Comparison of ENCODE assay signal across 16 mouse cellular contexts in genomic region chr6:32444393-32444792, GRCm38 (mm10).
DNase-seq lines count a peak whose midpoint lies in the region; ATAC-seq and TF ChIP-seq lines count a peak whose summit lies in the region.
"Had no signal": no experiment of that assay in that cellular context is flagged by ENCODE, and none has a peak within 500 bp of the region (broad histone marks: within the 10 kb centered on the region; RNA-seq: fewer than 3 reads in every experiment).

No protein-coding gene starts in this region.

- no peak for TF ChIP-seq CTCF in layer of hippocampus, adult 2 months (conservative IDR thresholded peaks at IDR 0.05)
- no peak for TF ChIP-seq CTCF in cerebellum, adult 2 months (IDR thresholded peaks at IDR 0.05; ENCODE audit: borderline replicate concordance, insufficient read depth, low read depth, low read length)

- H3K36me3 ChIP-seq in embryonic facial prominence, embryonic 11.5 days (replicated peaks; ENCODE audit: control insufficient read depth, insufficient read depth, low read depth, low read length), result no peaks in the 10 kb centered on the region
- H3K36me3 ChIP-seq in midbrain, embryonic 16.5 days (ENCODE audit: control insufficient read depth, insufficient read depth, low read length), result no peaks in the 10 kb centered on the region

- H3K4me3 ChIP-seq in layer of hippocampus, adult 2 months, result no peak overlapping the region
- H3K4me3 ChIP-seq in embryonic facial prominence, embryonic 11.5 days (ENCODE audit: low read depth, low read length), result no peak overlapping the region
- no peak overlapping the region for H3K4me3 ChIP-seq in midbrain, embryonic 16.5 days (ENCODE audit: low read depth, low read length)
- no peak overlapping the region for H3K4me3 ChIP-seq in cerebellum, adult 2 months (replicated peaks; ENCODE audit: insufficient read depth, low read depth, low read length)
- H3K4me3 ChIP-seq: gastrocnemius, adult 2 months had no signal

- H3K27me3 ChIP-seq in embryonic facial prominence, embryonic 11.5 days (ENCODE audit: control insufficient read depth, insufficient read depth, low read length), result no peaks in the 10 kb centered on the region
- H3K27me3 ChIP-seq in midbrain, embryonic 16.5 days (ENCODE audit: control insufficient read depth, insufficient read depth, low read depth, low read length), result no peaks in the 10 kb centered on the region
- no peaks in the 10 kb centered on the region for H3K27me3 ChIP-seq in cerebellum, adult 2 months (ENCODE audit: control insufficient read depth, insufficient read depth, low read length)

- peak overlapping the region; percentile 84 for H3K27ac ChIP-seq in layer of hippocampus, adult 2 months
- no peak overlapping the region for H3K27ac ChIP-seq in embryonic facial prominence, embryonic 11.5 days (replicated peaks; ENCODE audit: low read depth, low read length)
- no peak overlapping the region for H3K27ac ChIP-seq in midbrain, embryonic 16.5 days (ENCODE audit: low read length)
- no peak overlapping the region for H3K27ac ChIP-seq in cerebellum, adult 2 months (ENCODE audit: insufficient read depth, low read length)
- H3K27ac ChIP-seq: gastrocnemius, adult 2 months had no signal

- intact Hi-C loops in heart, postnatal 25 days (cut with DNase I), result no loop called here

- TF ChIP-seq POLR2A in cerebellum, adult 2 months (IDR thresholded peaks at IDR 0.05; ENCODE audit: borderline replicate concordance, insufficient read depth, low read length), result no peak

- no peaks in the 10 kb centered on the region for H3K9me3 ChIP-seq in embryonic facial prominence, embryonic 11.5 days (replicated peaks; ENCODE audit: control insufficient read depth, low read length)
- H3K9me3 ChIP-seq in midbrain, embryonic 16.5 days (replicated peaks; ENCODE audit: control insufficient read depth, low read length, poor library complexity, severe bottlenecking), result no peaks in the 10 kb centered on the region

- no peak overlapping the region for H3K4me2 ChIP-seq in embryonic facial prominence, embryonic 11.5 days (ENCODE audit: low read depth, low read length)
- H3K4me2 ChIP-seq in midbrain, embryonic 16.5 days (ENCODE audit: low read length), result no peak overlapping the region

- H3K9ac ChIP-seq in embryonic facial prominence, embryonic 11.5 days (replicated peaks; ENCODE audit: low read length), result no peak overlapping the region
- no peak overlapping the region for H3K9ac ChIP-seq in midbrain, embryonic 16.5 days (ENCODE audit: low read depth, low read length)

- DNase-seq in layer of hippocampus, adult 2 months (ENCODE audit: low spot score in 2 of 2), result no peak
- DNase-seq in layer of hippocampus, adult 11-12 months (ENCODE audit: low spot score), result no peak
- DNase-seq in brain, embryonic 18.5 days (ENCODE audit: low read depth, low spot score), result peak; percentile 20
- DNase-seq in embryonic facial prominence, embryonic 11.5 days (ENCODE audit: low spot score), result peak; percentile 62
- DNase-seq in heart, postnatal 25 days (ENCODE audit: low spot score), result no peak
- DNase-seq in cerebellum, adult 2 months, result no peak
- DNase-seq: adrenal gland, postnatal 36 days; gastrocnemius, adult 2 months; heart, adult 18-20 months; liver; lung, adult 18-20 months; lung, postnatal 4 days; thymus, adult 2 months had no signal

- ATAC-seq in embryonic facial prominence, embryonic 11.5 days (replicated peaks; ENCODE audit: insufficient number of reproducible peaks, low FRiP score, low TSS enrichment, low read depth), result no peak
- peak; percentile 80 for ATAC-seq in midbrain, embryonic 16.5 days
- ATAC-seq: CD4-positive, CD25-positive, alpha-beta regulatory T cell, adult 4 months; inflammation-experienced regulatory T-cells, adult 6 months had no signal

- no peaks in the 10 kb centered on the region; the same call in 1 of the 2 replicates for H3K4me1 ChIP-seq in embryonic facial prominence, embryonic 11.5 days (ENCODE audit: control insufficient read depth, insufficient read depth, low read length)
- peaks cover 6% of the 10 kb centered on the region for H3K4me1 ChIP-seq in midbrain, embryonic 16.5 days (ENCODE audit: control insufficient read depth, insufficient read depth, low read length)
- no peaks in the 10 kb centered on the region for H3K4me1 ChIP-seq in cerebellum, adult 2 months (ENCODE audit: control insufficient read depth, insufficient read depth, low read length)

- 62% methylated on average over 2 of the region's 2 CpGs for WGBS in embryonic facial prominence, embryonic 11.5 days
- 54% methylated on average over 2 of the region's 2 CpGs for WGBS in midbrain, embryonic 16.5 days
- 93% methylated on average over 2 of the region's 2 CpGs for WGBS in cerebellum, adult 2 months

Comparison
In these comparisons a context has a peak if more than half of its experiments do, and no peak if none do; other contexts are left out.
1. DNase-seq: peak in brain, embryonic 18.5 days (single experiment) and embryonic facial prominence, embryonic 11.5 days (single experiment); none in layer of hippocampus, adult 2 months (0 of 2), layer of hippocampus, adult 11-12 months (single experiment), heart, postnatal 25 days (single experiment) and cerebellum, adult 2 months (0 of 2).